Mouse (Mus musculus) lung, adult 2 months (tissue): Measurements from ENCODE around the gene Usp39.

Source experiments
- CTCF ChIP-seq: fragments of 200-500 bp; IDR thresholded peaks from 2 replicates; pipeline ENCODE4 v1.5.1; 2011; ENCODE audit warnings: mild to moderate bottlenecking, low read length, control low read depth; ENCODE audit not compliant: insufficient read depth
- POLR2A ChIP-seq: fragments of 200-500 bp; IDR thresholded peaks from 2 replicates; pipeline ENCODE4 v1.6.1; 2011; ENCODE audit warnings: low read depth, mild to moderate bottlenecking, control low read depth, low read length, borderline replicate concordance; ENCODE audit errors: extremely low read depth

DNA sequence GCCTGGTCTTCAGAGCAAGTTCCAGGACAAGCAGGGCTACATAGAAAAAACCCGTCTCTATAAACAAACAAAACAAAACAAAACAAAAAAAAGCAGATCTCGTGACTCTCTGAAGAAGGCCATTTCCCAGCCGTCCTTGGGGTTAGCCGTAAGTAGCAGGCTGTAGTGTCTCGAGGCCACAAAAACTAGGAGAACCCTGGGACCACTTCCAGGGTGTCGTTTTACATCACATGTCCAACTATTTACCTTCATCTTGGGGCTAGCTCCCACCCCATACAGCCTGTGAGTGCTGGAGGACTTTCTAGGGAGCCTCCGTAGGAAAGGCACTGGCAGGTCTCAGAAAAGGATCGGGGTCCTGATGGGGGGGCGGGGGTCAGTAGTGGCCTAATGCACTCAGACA lies 41.5 kb downstream of the Usp39 start:
- TF ChIP-seq CTCF (no peak), POLR2A (no peak)
